Mouse (Mus musculus) forebrain, embryonic 11.5 days (tissue): ENCODE data around the gene Pla2g15. TPM values are rescaled to one million over a fixed set of nuclear protein-coding genes. Genes with fewer than 3 reads are reported as not detected.

Experiments
- ATAC-seq: fragments of 200-750 bp; cut with Nextera tagmentation; replicated peaks from 2 replicates; pipeline ENCODE4 v1.8.0; 2017; ENCODE audit warnings: moderate TSS enrichment; ENCODE audit not compliant: low FRiP score
- DNase-seq: peaks from one replicate; pipeline ENCODE4 v3.0.0-alpha.2; 2017; ENCODE audit warnings: low spot score
- H3K27ac ChIP-seq: fragments of 300-500 bp; sonication (generic); 2 replicates; pipeline ENCODE4 v1.5.1; 2014; ENCODE audit warnings: low read depth, low read length
- H3K27me3 ChIP-seq: fragments of 300-500 bp; sonication (generic); 2 replicates; pipeline ENCODE4 v1.6.1; 2014; ENCODE audit warnings: mild to moderate bottlenecking, low read length, mixed read lengths; ENCODE audit not compliant: control insufficient read depth, insufficient read depth
- H3K36me3 ChIP-seq: fragments of 300-500 bp; sonication (generic); 2 replicates; pipeline ENCODE4 v1.6.1; 2014; ENCODE audit warnings: mild to moderate bottlenecking, low read length, moderate library complexity, mixed read lengths; ENCODE audit not compliant: control insufficient read depth, insufficient read depth
- H3K4me1 ChIP-seq: fragments of 300-500 bp; sonication (generic); replicated peaks from 2 replicates; pipeline ENCODE4 v1.6.1; 2014; ENCODE audit warnings: low read length, mixed read lengths; ENCODE audit not compliant: control insufficient read depth, insufficient read depth
- H3K4me2 ChIP-seq: fragments of 300-500 bp; sonication (generic); 2 replicates; pipeline ENCODE4 v1.6.1; 2014; ENCODE audit warnings: low read depth, mild to moderate bottlenecking, low read length, moderate library complexity, mixed read lengths; ENCODE audit not compliant: severe bottlenecking
- H3K4me3 ChIP-seq: fragments of 300-500 bp; sonication (generic); 2 replicates; pipeline ENCODE4 v1.5.1; 2014; ENCODE audit warnings: low read depth, low read length
- H3K9ac ChIP-seq: fragments of 300-500 bp; sonication (generic); 2 replicates; pipeline ENCODE4 v1.6.1; 2014; ENCODE audit warnings: low read length
- H3K9me3 ChIP-seq: fragments of 300-500 bp; sonication (generic); 2 replicates; pipeline ENCODE4 v1.6.1; 2016; ENCODE audit warnings: low read length, mixed read lengths; ENCODE audit not compliant: control insufficient read depth
- WGBS: fragments of 180-500 bp; shearing (Covaris S2); extraction: QIAGEN DNeasy Blood & Tissue Kit; methylation state at CpG from one replicate; pipeline ENCODE4 v1.1.7; 2014; 5-methylcytosine and 5-hydroxymethylcytosine counted together
- polyA plus RNA-seq: library from polyadenylated mRNA; unstranded; fragments of >200 nt; fragmentation: Nextera tagmentation; extraction: Ambion mirVana; gene quantifications from 2 replicates; pipeline ENCODE4 v1.2.1, GENCODE M21; 2014

Pla2g15 gene
- polyA plus RNA-seq, 1 experiment from 2014 or later: 7.1 TPM

- ATAC-seq: no peak
These were observed 1.2 kb upstream of the Pla2g15 start for GRCm38 (mm10) chr8:106149025-106149424.

GRCm38 (mm10) chr8:106150653-106151000, 428 bp downstream of the Pla2g15 start:
- no peak overlapping the region for H3K27ac ChIP-seq
- H3K4me1 ChIP-seq: 0 out of 2 replicates have a peak, but pooled peaks cover 2% of the 10 kb centered on the region
- H3K9me3 ChIP-seq: no peaks in the 10 kb centered on the region
- peak overlapping the region; percentile 71 for H3K4me2 ChIP-seq
- ATAC-seq (no peak), DNase-seq (no peak)
- peak overlapping the region; percentile 71 for H3K4me3 ChIP-seq
- H3K9ac ChIP-seq: peak overlapping the region; percentile 75
- no peaks in the 10 kb centered on the region for H3K27me3 ChIP-seq
- H3K36me3 ChIP-seq: no peaks in the 10 kb centered on the region; the same call in 1 of the 2 replicates
- 17% methylated on average over 8 of the region's 8 CpGs for WGBS

More at GRCm38 (mm10) chr8:106149025-106149424, 1.2 kb upstream of the Pla2g15 start:
- no peak overlapping the region for H3K4me2 ChIP-seq
- no peaks in the 10 kb centered on the region for H3K36me3 ChIP-seq
- H3K4me1 ChIP-seq: 0 out of 2 replicates have a peak, but pooled peaks cover 2% of the 10 kb centered on the region
- no peak overlapping the region for H3K4me3 ChIP-seq
- H3K27ac ChIP-seq: no peak overlapping the region
- H3K9me3 ChIP-seq: no peaks in the 10 kb centered on the region
- H3K9ac ChIP-seq: no peak overlapping the region
- no peaks in the 10 kb centered on the region for H3K27me3 ChIP-seq
- 89% methylated on average over 6 of the region's 6 CpGs for WGBS
- no peak for DNase-seq

GRCm38 (mm10) chr8:106151041-106151440, 842 bp downstream of the Pla2g15 start:
- Histone ChIP-seq H3K4me1 (0 out of 2 replicates have a peak, but pooled peaks cover 2% of the 10 kb centered on the region), H3K4me2 (peak overlapping the region; percentile 71; the same call in 1 of the 2 replicates), H3K27ac (no peak overlapping the region), H3K9me3 (no peaks in the 10 kb centered on the region), H3K4me3 (peak overlapping the region; percentile 71), H3K36me3 (no peaks in the 10 kb centered on the region; the same call in 1 of the 2 replicates), H3K9ac (no peak overlapping the region; the same call in 1 of the 2 replicates), H3K27me3 (no peaks in the 10 kb centered on the region)
- ATAC-seq: no peak
- DNase-seq: peak; percentile 44
- 86% methylated on average over 9 of the region's 9 CpGs for WGBS

GRCm38 (mm10) chr8:106152876-106153275, 2.7 kb downstream of the Pla2g15 start:
- Histone ChIP-seq H3K4me3 (no peak overlapping the region), H3K9me3 (no peaks in the 10 kb centered on the region), H3K4me1 (0 out of 2 replicates have a peak, but pooled peaks cover 2% of the 10 kb centered on the region), H3K27me3 (no peaks in the 10 kb centered on the region), H3K4me2 (no peak overlapping the region), H3K27ac (no peak overlapping the region), H3K9ac (no peak overlapping the region), H3K36me3 (no peaks in the 10 kb centered on the region; the same call in 1 of the 2 replicates)
- DNase-seq (peak; percentile 13), ATAC-seq (no peak)
- 89% methylated on average over 4 of the region's 4 CpGs for WGBS

- no peak overlapping the region for H3K4me3 ChIP-seq
- DNase-seq: no peak
- ATAC-seq: no peak
- no peak overlapping the region for H3K9ac ChIP-seq
- H3K36me3 ChIP-seq: no peaks in the 10 kb centered on the region; the same call in 1 of the 2 replicates
- H3K4me2 ChIP-seq: no peak overlapping the region
- no peaks in the 10 kb centered on the region for H3K4me1 ChIP-seq
- 98% methylated on average over 1 of the region's 1 CpGs for WGBS
- H3K9me3 ChIP-seq: no peaks in the 10 kb centered on the region
- no peak overlapping the region for H3K27ac ChIP-seq
- H3K27me3 ChIP-seq: no peaks in the 10 kb centered on the region
These were observed 7.2 kb downstream of the Pla2g15 start for GRCm38 (mm10) chr8:106157419-106157818.

- no peak for DNase-seq
- Histone ChIP-seq H3K4me3 (no peak overlapping the region), H3K4me1 (no peaks in the 10 kb centered on the region), H3K27me3 (no peaks in the 10 kb centered on the region), H3K27ac (no peak overlapping the region), H3K36me3 (no peaks in the 10 kb centered on the region; the same call in 1 of the 2 replicates), H3K9ac (no peak overlapping the region), H3K4me2 (no peak overlapping the region), H3K9me3 (no peaks in the 10 kb centered on the region)
- WGBS: 92% methylated on average over 10 of the region's 10 CpGs
- no peak for ATAC-seq
These were observed 8.2 kb downstream of the Pla2g15 start for GRCm38 (mm10) chr8:106158381-106158780.

- no peak for ATAC-seq
- no peak for DNase-seq
- Histone ChIP-seq H3K27ac (no peak overlapping the region), H3K36me3 (no peaks in the 10 kb centered on the region; the same call in 1 of the 2 replicates), H3K9ac (no peak overlapping the region), H3K9me3 (no peaks in the 10 kb centered on the region), H3K27me3 (no peaks in the 10 kb centered on the region), H3K4me2 (no peak overlapping the region), H3K4me1 (no peaks in the 10 kb centered on the region), H3K4me3 (no peak overlapping the region)
- 91% methylated on average over 6 of the region's 6 CpGs for WGBS
These were observed 9.7 kb downstream of the Pla2g15 start for GRCm38 (mm10) chr8:106159876-106160275.

GRCm38 (mm10) chr8:106163251-106163650, 13.1 kb downstream of the Pla2g15 start:
- Histone ChIP-seq H3K27ac (no peak overlapping the region), H3K4me2 (no peak overlapping the region), H3K4me3 (no peak overlapping the region), H3K4me1 (no peaks in the 10 kb centered on the region; the same call in 1 of the 2 replicates), H3K9ac (no peak overlapping the region), H3K36me3 (no peaks in the 10 kb centered on the region; the same call in 1 of the 2 replicates), H3K9me3 (no peaks in the 10 kb centered on the region), H3K27me3 (no peaks in the 10 kb centered on the region)
- DNase-seq: no peak
- ATAC-seq: no peak
- WGBS: 92% methylated on average over 9 of the region's 9 CpGs

- H3K27ac ChIP-seq: no peak overlapping the region
These were observed 15.3 kb downstream of the Pla2g15 start for GRCm38 (mm10) chr8:106165460-106165859.

More at GRCm38 (mm10) chr8:106165460-106165859, 15.3 kb downstream of the Pla2g15 start:
- ATAC-seq: no peak
- no peaks in the 10 kb centered on the region for H3K9me3 ChIP-seq
- H3K4me3 ChIP-seq: no peak overlapping the region
- 52% methylated on average over 4 of the region's 4 CpGs for WGBS
- H3K9ac ChIP-seq: no peak overlapping the region
- no peaks in the 10 kb centered on the region; the same call in 1 of the 2 replicates for H3K36me3 ChIP-seq
- peak; percentile 80 for DNase-seq
- no peaks in the 10 kb centered on the region for H3K27me3 ChIP-seq
- H3K4me1 ChIP-seq: no peaks in the 10 kb centered on the region; the same call in 1 of the 2 replicates
- H3K4me2 ChIP-seq: no peak overlapping the region
